Mouse (Mus musculus): ENCODE results near the gene Exo5. TPM values are rescaled to one million over a fixed set of nuclear protein-coding genes. Genes with fewer than 3 reads are reported as not detected.

Gene Exo5
- polyA plus RNA-seq, 1 experiment = 10.9 TPM

GRCm38 (mm10) chr4:120885208-120886120, 39.4 kb downstream of the Exo5 start:
- Histone ChIP-seq H3K4me1 (ENCODE audit: control insufficient read depth, insufficient read depth, low read length) (peaks cover 10% of the 10 kb centered on the region), H3K27me3 (ENCODE audit: control insufficient read depth, insufficient read depth, low read length) (no peaks in the 10 kb centered on the region), H3K27ac (ENCODE audit: control insufficient read depth, insufficient read depth, low read depth, low read length) (no peak overlapping the region), H3K36me3 (ENCODE audit: control insufficient read depth, insufficient read depth, low read length) (no peaks in the 10 kb centered on the region), H3K4me3 (ENCODE audit: control insufficient read depth, low read depth, low read length) (no peak overlapping the region)
- no peak for TF ChIP-seq POLR2A (IDR thresholded peaks at IDR 0.05; ENCODE audit: control insufficient read depth, low read depth, low read length)
- TF ChIP-seq CTCF (IDR thresholded peaks at IDR 0.05; ENCODE audit: control insufficient read depth, insufficient read depth, insufficient replicate concordance, low read depth, low read length) = no peak

- Histone ChIP-seq H3K27me3 (ENCODE audit: control insufficient read depth, insufficient read depth, low read length) (no peaks in the 10 kb centered on the region), H3K27ac (ENCODE audit: control insufficient read depth, insufficient read depth, low read depth, low read length) (no peak overlapping the region), H3K36me3 (ENCODE audit: control insufficient read depth, insufficient read depth, low read length) (no peaks in the 10 kb centered on the region), H3K4me3 (ENCODE audit: control insufficient read depth, low read depth, low read length) (no peak overlapping the region), H3K4me1 (ENCODE audit: control insufficient read depth, insufficient read depth, low read length) (peaks cover 10% of the 10 kb centered on the region)
- no peak for TF ChIP-seq CTCF (IDR thresholded peaks at IDR 0.05; ENCODE audit: control insufficient read depth, insufficient read depth, insufficient replicate concordance, low read depth, low read length)
- no peak for TF ChIP-seq POLR2A (IDR thresholded peaks at IDR 0.05; ENCODE audit: control insufficient read depth, low read depth, low read length)
Observed at GRCm38 (mm10) chr4:120882002-120882625, 42.7 kb downstream of the Exo5 start.

GRCm38 (mm10) chr4:120880731-120881432, 43.9 kb downstream of the Exo5 start:
- Histone ChIP-seq H3K4me3 (ENCODE audit: control insufficient read depth, low read depth, low read length) (no peak overlapping the region), H3K4me1 (ENCODE audit: control insufficient read depth, insufficient read depth, low read length) (peaks cover 10% of the 10 kb centered on the region), H3K36me3 (ENCODE audit: control insufficient read depth, insufficient read depth, low read length) (no peaks in the 10 kb centered on the region), H3K27me3 (ENCODE audit: control insufficient read depth, insufficient read depth, low read length) (no peaks in the 10 kb centered on the region), H3K27ac (ENCODE audit: control insufficient read depth, insufficient read depth, low read depth, low read length) (no peak overlapping the region)
- TF ChIP-seq POLR2A (IDR thresholded peaks at IDR 0.05; ENCODE audit: control insufficient read depth, low read depth, low read length) (no peak), CTCF (IDR thresholded peaks at IDR 0.05; ENCODE audit: control insufficient read depth, insufficient read depth, insufficient replicate concordance, low read depth, low read length) (no peak)

- Histone ChIP-seq H3K36me3 (ENCODE audit: control insufficient read depth, insufficient read depth, low read length) (no peaks in the 10 kb centered on the region), H3K27ac (ENCODE audit: control insufficient read depth, insufficient read depth, low read depth, low read length) (no peak overlapping the region), H3K27me3 (ENCODE audit: control insufficient read depth, insufficient read depth, low read length) (no peaks in the 10 kb centered on the region), H3K4me3 (ENCODE audit: control insufficient read depth, low read depth, low read length) (no peak overlapping the region), H3K4me1 (ENCODE audit: control insufficient read depth, insufficient read depth, low read length) (peaks cover 10% of the 10 kb centered on the region)
- TF ChIP-seq CTCF (IDR thresholded peaks at IDR 0.05; ENCODE audit: control insufficient read depth, insufficient read depth, insufficient replicate concordance, low read depth, low read length) = no peak
- no peak for TF ChIP-seq POLR2A (IDR thresholded peaks at IDR 0.05; ENCODE audit: control insufficient read depth, low read depth, low read length)
Observed at GRCm38 (mm10) chr4:120879386-120879785, 45.4 kb downstream of the Exo5 start.

- no peaks in the 10 kb centered on the region for H3K36me3 ChIP-seq (ENCODE audit: control insufficient read depth, insufficient read depth, low read length)
- no peak overlapping the region for H3K27ac ChIP-seq (ENCODE audit: control insufficient read depth, insufficient read depth, low read depth, low read length)
- TF ChIP-seq POLR2A (IDR thresholded peaks at IDR 0.05; ENCODE audit: control insufficient read depth, low read depth, low read length) = no peak
- TF ChIP-seq CTCF (IDR thresholded peaks at IDR 0.05; ENCODE audit: control insufficient read depth, insufficient read depth, insufficient replicate concordance, low read depth, low read length) = no peak
- no peak overlapping the region for H3K4me3 ChIP-seq (ENCODE audit: control insufficient read depth, low read depth, low read length)
- H3K27me3 ChIP-seq (ENCODE audit: control insufficient read depth, insufficient read depth, low read length) = no peaks in the 10 kb centered on the region
- H3K4me1 ChIP-seq (ENCODE audit: control insufficient read depth, insufficient read depth, low read length) = peaks cover 10% of the 10 kb centered on the region
Observed at GRCm38 (mm10) chr4:120878728-120879127, 46.1 kb downstream of the Exo5 start.

- TF ChIP-seq POLR2A (IDR thresholded peaks at IDR 0.05; ENCODE audit: control insufficient read depth, low read depth, low read length) = no peak
- TF ChIP-seq CTCF (IDR thresholded peaks at IDR 0.05; ENCODE audit: control insufficient read depth, insufficient read depth, insufficient replicate concordance, low read depth, low read length) = no peak
- H3K36me3 ChIP-seq (ENCODE audit: control insufficient read depth, insufficient read depth, low read length) = no peaks in the 10 kb centered on the region
- H3K4me3 ChIP-seq (ENCODE audit: control insufficient read depth, low read depth, low read length) = no peak overlapping the region
- no peaks in the 10 kb centered on the region for H3K27me3 ChIP-seq (ENCODE audit: control insufficient read depth, insufficient read depth, low read length)
- H3K27ac ChIP-seq (ENCODE audit: control insufficient read depth, insufficient read depth, low read depth, low read length) = no peak overlapping the region
- H3K4me1 ChIP-seq (ENCODE audit: control insufficient read depth, insufficient read depth, low read length) = no peaks in the 10 kb centered on the region
Observed at GRCm38 (mm10) chr4:120875961-120876360, 48.9 kb downstream of the Exo5 start.

Other genes with a start within 250 kb of the Exo5 start
- gene Kcnq4, start 176.4 kb downstream of the Exo5 start, polyA plus RNA-seq (2012; rRNA removed) = 1.6 and 2.2 TPM in 2 replicates
- gene Nfyc, start 93.4 kb downstream of the Exo5 start, polyA plus RNA-seq (2012; rRNA removed) = 60.9 and 70.3 TPM in 2 replicates
- gene Rims3, start 70.2 kb downstream of the Exo5 start, polyA plus RNA-seq (2012; rRNA removed) = 3.3 and 4.0 TPM in 2 replicates
- 1.8 and 2.4 TPM in 2 replicates for gene Zfp69, start 26.7 kb upstream of the Exo5 start, polyA plus RNA-seq (2012; rRNA removed)
- gene Smap2, start 92.2 kb upstream of the Exo5 start, polyA plus RNA-seq (2012; rRNA removed) = 14.1 and 17.2 TPM in 2 replicates
- gene Col9a2, start 114.4 kb upstream of the Exo5 start, polyA plus RNA-seq (2012; rRNA removed) = 0.04 and 0.10 TPM in 2 replicates
- gene Zmpste24, start 173.2 kb upstream of the Exo5 start, polyA plus RNA-seq (2012; rRNA removed) = 6.3 and 7.8 TPM in 2 replicates
- 418 and 582 TPM in 2 replicates for gene Tmco2, start 184.2 kb upstream of the Exo5 start, polyA plus RNA-seq (2012; rRNA removed)